Comparison of ENCODE assay signal across 24 mouse cellular contexts in genomic region chr3:109249359-109249758, GRCm38 (mm10).
DNase-seq lines count a peak whose midpoint lies in the region; ATAC-seq and TF ChIP-seq lines count a peak whose summit lies in the region.
"Had no signal": no experiment of that assay in that cellular context is flagged by ENCODE, and none has a peak within 500 bp of the region (broad histone marks: within the 10 kb centered on the region; RNA-seq: fewer than 3 reads in every experiment).

No protein-coding gene starts in this region.

- H3K4me2 ChIP-seq in liver, embryonic 12.5 days, result no peak overlapping the region
- no peak overlapping the region for H3K4me2 ChIP-seq in kidney, embryonic 16.5 days (replicated peaks; ENCODE audit: low read depth, low read length)
- no peak overlapping the region for H3K4me2 ChIP-seq in hindbrain, embryonic 12.5 days (replicated peaks)
- H3K4me2 ChIP-seq: forebrain, embryonic 13.5 days; heart, embryonic 15.5 days; hindbrain, embryonic 14.5 days; limb, embryonic 12.5 days; midbrain, embryonic 15.5 days; neural tube, embryonic 12.5 days had no signal

- DNase-seq in liver, adult 2 months (ENCODE audit: extremely low read depth, low read depth, low spot score), result peak; percentile 47
- DNase-seq in embryonic facial prominence, embryonic 10.5 days (ENCODE audit: low spot score), result no peak
- DNase-seq in spleen, adult 12 weeks (ENCODE audit: low spot score), result no peak
- DNase-seq: adrenal gland, postnatal 10 days; cerebellum, adult 8-10 months; cerebellum, postnatal 36 days; embryo, embryonic 11 days; gastrocnemius, postnatal 36 days; heart, postnatal 36 days; lung, postnatal 4 days; thymus, adult 18-20 months; thymus, postnatal 4 days had no signal

- ATAC-seq in liver, embryonic 12.5 days, result no peak
- ATAC-seq in kidney, embryonic 16.5 days (ENCODE audit: low FRiP score, low TSS enrichment), result peak; percentile 87; the same call in 1 of the 2 replicates
- no peak for ATAC-seq in hindbrain, embryonic 12.5 days (ENCODE audit: low FRiP score)
- ATAC-seq: forebrain, embryonic 13.5 days; inflammation-experienced regulatory T-cells, adult 6 months; midbrain, embryonic 15.5 days had no signal

- H3K27ac ChIP-seq in liver, adult 2 months (replicated peaks; ENCODE audit: insufficient read depth, low read depth, low read length), result no peak overlapping the region
- H3K27ac ChIP-seq in liver, embryonic 12.5 days, result no peak overlapping the region
- peak overlapping the region; percentile 39 for H3K27ac ChIP-seq in bone marrow macrophage, adult 2 months (ENCODE audit: insufficient read depth, low read depth, low read length)
- no peak overlapping the region for H3K27ac ChIP-seq in kidney, embryonic 16.5 days (ENCODE audit: low read length)
- H3K27ac ChIP-seq in embryonic facial prominence, embryonic 10.5 days (replicated peaks), result no peak overlapping the region
- no peak overlapping the region for H3K27ac ChIP-seq in hindbrain, embryonic 12.5 days
- H3K27ac ChIP-seq: forebrain, embryonic 13.5 days; heart, embryonic 15.5 days; hindbrain, embryonic 14.5 days; limb, embryonic 12.5 days; liver, embryonic 14.5 days; midbrain, embryonic 15.5 days; neural tube, embryonic 12.5 days had no signal

- no peaks in the 10 kb centered on the region for H3K9me3 ChIP-seq in liver, embryonic 12.5 days (replicated peaks)
- peaks cover 6% of the 10 kb centered on the region for H3K9me3 ChIP-seq in kidney, embryonic 16.5 days (ENCODE audit: low read length)
- peaks cover 6% of the 10 kb centered on the region; the same call in 1 of the 2 replicates for H3K9me3 ChIP-seq in embryonic facial prominence, embryonic 10.5 days
- no peaks in the 10 kb centered on the region; the same call in 1 of the 2 replicates for H3K9me3 ChIP-seq in hindbrain, embryonic 12.5 days (replicated peaks)
- H3K9me3 ChIP-seq: midbrain, embryonic 15.5 days; neural tube, embryonic 12.5 days had no signal

- H3K36me3 ChIP-seq in liver, adult 2 months (ENCODE audit: control insufficient read depth, insufficient read depth, low read length), result no peaks in the 10 kb centered on the region
- no peaks in the 10 kb centered on the region for H3K36me3 ChIP-seq in liver, embryonic 12.5 days
- H3K36me3 ChIP-seq in kidney, embryonic 16.5 days (ENCODE audit: insufficient read depth, low read length), result no peaks in the 10 kb centered on the region
- H3K36me3 ChIP-seq in embryonic facial prominence, embryonic 10.5 days (replicated peaks), result no peaks in the 10 kb centered on the region
- no peaks in the 10 kb centered on the region for H3K36me3 ChIP-seq in hindbrain, embryonic 12.5 days
- H3K36me3 ChIP-seq: heart, embryonic 15.5 days; limb, embryonic 12.5 days; midbrain, embryonic 15.5 days; neural tube, embryonic 12.5 days had no signal

- WGBS in liver, adult 2 months, result 19% methylated on average over 1 of the region's 1 CpGs
- WGBS in liver, embryonic 12.5 days (ENCODE audit: insufficient replicate concordance), result 63% methylated on average over 1 of the region's 1 CpGs
- WGBS in kidney, embryonic 16.5 days, result 47% methylated on average over 1 of the region's 1 CpGs
- 79% methylated on average over 1 of the region's 1 CpGs for WGBS in embryonic facial prominence, embryonic 10.5 days
- 67% methylated on average over 1 of the region's 1 CpGs for WGBS in hindbrain, embryonic 12.5 days

- no peak for TF ChIP-seq POLR2A in liver, adult 2 months (IDR thresholded peaks at IDR 0.05; ENCODE audit: extremely low read depth, insufficient read depth, low read length)
- no peak for TF ChIP-seq POLR2A in bone marrow macrophage, adult 2 months (IDR thresholded peaks at IDR 0.05; ENCODE audit: borderline replicate concordance, low read depth, low read length)

- 0 out of 2 replicates have a peak, but pooled peaks cover 2% of the 10 kb centered on the region for H3K4me1 ChIP-seq in liver, adult 2 months (ENCODE audit: control insufficient read depth, insufficient read depth, low read length)
- 0 out of 2 replicates have a peak, but pooled peaks cover 9% of the 10 kb centered on the region for H3K4me1 ChIP-seq in liver, embryonic 12.5 days
- peaks cover 58% of the 10 kb centered on the region for H3K4me1 ChIP-seq in bone marrow macrophage, adult 2 months (ENCODE audit: control insufficient read depth, insufficient read depth, low read length)
- peaks cover 3% of the 10 kb centered on the region; the same call in 1 of the 2 replicates for H3K4me1 ChIP-seq in kidney, embryonic 16.5 days (ENCODE audit: insufficient read depth, low read length)
- peaks cover 24% of the 10 kb centered on the region for H3K4me1 ChIP-seq in embryonic facial prominence, embryonic 10.5 days
- peaks cover 4% of the 10 kb centered on the region; the same call in 1 of the 2 replicates for H3K4me1 ChIP-seq in hindbrain, embryonic 12.5 days
- H3K4me1 ChIP-seq: forebrain, embryonic 13.5 days; midbrain, embryonic 15.5 days; neural tube, embryonic 12.5 days had no signal

- no peaks in the 10 kb centered on the region for H3K27me3 ChIP-seq in liver, adult 2 months (ENCODE audit: control insufficient read depth, insufficient read depth, low read length)
- no peaks in the 10 kb centered on the region for H3K27me3 ChIP-seq in liver, embryonic 12.5 days (replicated peaks)
- no peaks in the 10 kb centered on the region for H3K27me3 ChIP-seq in kidney, embryonic 16.5 days (ENCODE audit: insufficient read depth, low read length)
- no peaks in the 10 kb centered on the region for H3K27me3 ChIP-seq in embryonic facial prominence, embryonic 10.5 days (replicated peaks; ENCODE audit: low read depth, poor library complexity, severe bottlenecking)
- H3K27me3 ChIP-seq in hindbrain, embryonic 12.5 days, result no peaks in the 10 kb centered on the region
- H3K27me3 ChIP-seq: forebrain, embryonic 13.5 days; heart, embryonic 15.5 days; limb, embryonic 12.5 days; midbrain, embryonic 15.5 days; neural tube, embryonic 12.5 days had no signal

- no peaks in the 10 kb centered on the region for H3K79me2 ChIP-seq in liver, adult 2 months (ENCODE audit: control insufficient read depth, insufficient read depth, low read length)

- H3K9ac ChIP-seq in liver, adult 2 months (ENCODE audit: low read depth, low read length), result no peak overlapping the region
- H3K9ac ChIP-seq in liver, embryonic 12.5 days, result no peak overlapping the region
- no peak overlapping the region for H3K9ac ChIP-seq in kidney, embryonic 16.5 days (replicated peaks; ENCODE audit: low read length)
- no peak overlapping the region for H3K9ac ChIP-seq in hindbrain, embryonic 12.5 days
- H3K9ac ChIP-seq: forebrain, embryonic 13.5 days; heart, embryonic 15.5 days; hindbrain, embryonic 14.5 days; limb, embryonic 12.5 days; liver, embryonic 14.5 days; midbrain, embryonic 15.5 days; neural tube, embryonic 12.5 days had no signal

- H3K4me3 ChIP-seq in liver, adult 2 months (ENCODE audit: insufficient read depth, low read depth, low read length), result no peak overlapping the region
- H3K4me3 ChIP-seq in liver, embryonic 12.5 days, result no peak overlapping the region
- H3K4me3 ChIP-seq in bone marrow macrophage, adult 2 months (ENCODE audit: insufficient read depth, low read length), result no peak overlapping the region
- H3K4me3 ChIP-seq in kidney, embryonic 16.5 days (ENCODE audit: low read length), result no peak overlapping the region
- no peak overlapping the region for H3K4me3 ChIP-seq in embryonic facial prominence, embryonic 10.5 days
- H3K4me3 ChIP-seq in hindbrain, embryonic 12.5 days, result no peak overlapping the region
- H3K4me3 ChIP-seq: forebrain, embryonic 13.5 days; heart, embryonic 15.5 days; limb, embryonic 12.5 days; midbrain, embryonic 15.5 days; neural tube, embryonic 12.5 days had no signal

- no peak for TF ChIP-seq CTCF in liver, adult 2 months (IDR thresholded peaks at IDR 0.05; ENCODE audit: low read depth, low read length)
- no peak for TF ChIP-seq CTCF in bone marrow macrophage, adult 2 months (IDR thresholded peaks at IDR 0.05; ENCODE audit: low read depth, low read length)
